Mouse (Mus musculus) liver, postnatal 0 days (tissue): ENCODE results near the gene Ccdc27. TPM values are rescaled to one million over a fixed set of nuclear protein-coding genes. Genes with fewer than 3 reads are reported as not detected.

Source experiments
- ATAC-seq: fragments of 200-750 bp; cut with Nextera tagmentation; 2 replicates; pipeline ENCODE4 v1.8.0; 2017; ENCODE audit warnings: mild to moderate bottlenecking, moderate library complexity
- DNase-seq: peaks from one replicate; pipeline ENCODE4 v3.0.0-alpha.2; 2016
- H3K27ac ChIP-seq: fragments of 300-500 bp; sonication (generic); 2 replicates; pipeline ENCODE4 v1.5.1; 2014; ENCODE audit warnings: antibody characterized with exemption, moderate library complexity, mild to moderate bottlenecking, low read depth
- H3K27me3 ChIP-seq: fragments of 300-500 bp; sonication (generic); 2 replicates; pipeline ENCODE4 v1.6.1; 2014; ENCODE audit warnings: low read length, control low read depth, mixed read lengths; ENCODE audit not compliant: insufficient read depth
- H3K36me3 ChIP-seq: fragments of 300-500 bp; sonication (generic); replicated peaks from 2 replicates; pipeline ENCODE4 v1.6.1; 2014; ENCODE audit warnings: mild to moderate bottlenecking, control low read depth, low read length, moderate library complexity, mixed read lengths; ENCODE audit not compliant: insufficient read depth
- H3K4me1 ChIP-seq: fragments of 300-500 bp; sonication (generic); 2 replicates; pipeline ENCODE4 v1.6.1; 2014; ENCODE audit warnings: antibody characterized with exemption, mild to moderate bottlenecking, control low read depth; ENCODE audit not compliant: insufficient read depth
- H3K4me2 ChIP-seq: fragments of 300-500 bp; sonication (generic); 2 replicates; pipeline ENCODE4 v1.6.1; 2014; ENCODE audit warnings: low read depth, mild to moderate bottlenecking, low read length, moderate library complexity, mixed read lengths
- H3K4me3 ChIP-seq: fragments of 300-500 bp; sonication (generic); 2 replicates; pipeline ENCODE4 v1.5.1; 2014; ENCODE audit warnings: low read depth, low read length
- H3K9ac ChIP-seq: fragments of 300-500 bp; sonication (generic); replicated peaks from 2 replicates; pipeline ENCODE4 v1.6.1; 2014; ENCODE audit warnings: mild to moderate bottlenecking, moderate library complexity
- H3K9me3 ChIP-seq: fragments of 300-500 bp; sonication (generic); 2 replicates; pipeline ENCODE4 v1.6.1; 2016; ENCODE audit warnings: mild to moderate bottlenecking, control low read depth, low read length, mixed read lengths
- CTCF ChIP-seq: sonication (generic); IDR thresholded peaks from 2 replicates; pipeline ENCODE4 v1.5.1; 2016; ENCODE audit warnings: antibody characterized with exemption, low read depth
- EP300 ChIP-seq: IDR thresholded peaks from 2 replicates; pipeline ENCODE4 v1.6.1; 2016; ENCODE audit warnings: antibody characterized with exemption, low read depth, mild to moderate bottlenecking
- WGBS: fragments of 180-500 bp; shearing (Covaris S2); extraction: QIAGEN DNeasy Blood & Tissue Kit; methylation state at CpG from one replicate; pipeline ENCODE4 v1.1.7; 2014; ENCODE audit not compliant: insufficient replicate concordance; 5-methylcytosine and 5-hydroxymethylcytosine counted together
- polyA plus RNA-seq: library from polyadenylated mRNA; unstranded; fragments of >200 nt; fragmentation: Nextera tagmentation; extraction: Ambion mirVana; gene quantifications from 2 replicates; pipeline ENCODE4 v1.2.1, GENCODE M21; 2015

Ccdc27 gene
- polyA plus RNA-seq, 1 experiment from 2014 or later: not detected

- H3K4me2 ChIP-seq: no peak overlapping the region
- TF ChIP-seq CTCF: no peak
- peaks cover 65% of the 10 kb centered on the region for H3K36me3 ChIP-seq
Observed at GRCm38 (mm10) chr4:153993505-153993904, 49.0 kb downstream of the Ccdc27 start.

GRCm38 (mm10) chr4:153992715-153993114, 49.8 kb downstream of the Ccdc27 start:
- DNase-seq (no peak), ATAC-seq (no peak)
- no peak overlapping the region for H3K9ac ChIP-seq
- H3K27ac ChIP-seq: no peak overlapping the region
- H3K9me3 ChIP-seq: no peaks in the 10 kb centered on the region
- H3K36me3 ChIP-seq: peaks cover 65% of the 10 kb centered on the region
- WGBS: 84% methylated on average over 10 of the region's 10 CpGs
- TF ChIP-seq EP300 (no peak), CTCF (no peak)
- no peaks in the 10 kb centered on the region for H3K4me1 ChIP-seq
- H3K4me2 ChIP-seq: no peak overlapping the region
- no peaks in the 10 kb centered on the region for H3K27me3 ChIP-seq
- H3K4me3 ChIP-seq: no peak overlapping the region

More at GRCm38 (mm10) chr4:153993505-153993904, 49.0 kb downstream of the Ccdc27 start:
- DNase-seq: no peak
- H3K4me3 ChIP-seq: no peak overlapping the region
- H3K9ac ChIP-seq: no peak overlapping the region
- no peak for ATAC-seq
- H3K27ac ChIP-seq: no peak overlapping the region
- no peaks in the 10 kb centered on the region for H3K9me3 ChIP-seq
- no peaks in the 10 kb centered on the region for H3K4me1 ChIP-seq
- no peaks in the 10 kb centered on the region for H3K27me3 ChIP-seq
- WGBS: 88% methylated on average over 8 of the region's 8 CpGs

- WGBS: 83% methylated on average over 11 of the region's 11 CpGs
- TF ChIP-seq CTCF: no peak
- TF ChIP-seq EP300: no peak
- Histone ChIP-seq H3K36me3 (peaks cover 36% of the 10 kb centered on the region), H3K4me3 (no peak overlapping the region), H3K4me2 (no peak overlapping the region), H3K27ac (no peak overlapping the region), H3K9ac (no peak overlapping the region), H3K9me3 (no peaks in the 10 kb centered on the region), H3K4me1 (peaks cover 7% of the 10 kb centered on the region), H3K27me3 (no peaks in the 10 kb centered on the region)
- ATAC-seq (no peak), DNase-seq (no peak)
Observed at GRCm38 (mm10) chr4:153980470-153980869, 62.0 kb downstream of the Ccdc27 start.

GRCm38 (mm10) chr4:153979243-153979642, 63.2 kb downstream of the Ccdc27 start:
- DNase-seq (no peak), ATAC-seq (no peak)
- Histone ChIP-seq H3K27ac (no peak overlapping the region), H3K4me3 (no peak overlapping the region), H3K4me2 (no peak overlapping the region), H3K4me1 (peaks cover 7% of the 10 kb centered on the region), H3K9me3 (no peaks in the 10 kb centered on the region), H3K36me3 (peaks cover 26% of the 10 kb centered on the region), H3K27me3 (no peaks in the 10 kb centered on the region), H3K9ac (no peak overlapping the region)
- WGBS: 70% methylated on average over 10 of the region's 10 CpGs
- no peak for TF ChIP-seq EP300
- TF ChIP-seq CTCF: no peak

Other genes with a start within 250 kb of the Ccdc27 start
- gene A430005L14Rik, start 85.4 kb downstream of the Ccdc27 start, polyA plus RNA-seq: 56.1 and 59.5 TPM in 2 replicates
- gene Dffb, start 67.6 kb downstream of the Ccdc27 start, polyA plus RNA-seq: 3.6 and 4.6 TPM in 2 replicates
- 1.9 and 2.5 TPM in 2 replicates for gene Cep104, start 67.5 kb downstream of the Ccdc27 start, polyA plus RNA-seq
- 9.4 and 11.7 TPM in 2 replicates for gene Lrrc47, start 30.9 kb downstream of the Ccdc27 start, polyA plus RNA-seq
- gene Smim1, start 16.4 kb downstream of the Ccdc27 start, polyA plus RNA-seq: 86.4 and 93.6 TPM in 2 replicates
- not detected in 2 replicates for gene Trp73, start 97.5 kb upstream of the Ccdc27 start, polyA plus RNA-seq
- 12.4 and 14.1 TPM in 2 replicates for gene Wrap73, start 99.7 kb upstream of the Ccdc27 start, polyA plus RNA-seq
- gene Tprgl, start 118.0 kb upstream of the Ccdc27 start, polyA plus RNA-seq: 74.4 and 83.4 TPM in 2 replicates
- gene Megf6, start 128.1 kb upstream of the Ccdc27 start, polyA plus RNA-seq: 0.67 and 0.89 TPM in 2 replicates